13 mouse cellular contexts compared by ENCODE assay signal in the genomic region with DNA sequence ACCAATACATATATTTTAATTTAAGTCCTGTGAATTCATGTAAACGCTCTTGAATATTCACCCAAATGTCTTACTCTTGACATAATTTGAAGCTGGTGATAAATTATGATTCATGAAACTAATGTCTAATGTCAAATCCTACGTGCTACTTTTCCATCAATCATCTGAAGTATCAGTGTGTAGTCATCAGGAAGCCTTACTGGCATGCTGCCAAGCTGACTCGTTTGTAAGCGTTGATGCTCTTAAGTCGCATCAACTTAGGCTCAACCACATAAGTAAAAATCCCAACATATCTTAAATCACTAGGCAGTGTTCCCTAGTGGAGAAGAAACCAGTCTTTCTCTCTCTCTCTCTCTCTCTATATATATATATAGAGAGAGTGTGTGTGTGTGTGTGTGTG. TPM values are rescaled to one million over a fixed set of nuclear protein-coding genes. Genes with fewer than 3 reads are reported as not detected.
A peak's percentile ranks its signal among the peaks of the same experiment; 100 is the strongest.
DNase-seq lines count a peak whose midpoint lies in the region.
"Had no signal": no experiment of that assay in that cellular context is flagged by ENCODE, and none has a peak within 500 bp of the region (broad histone marks: within the 10 kb centered on the region; RNA-seq: fewer than 3 reads in every experiment).

No protein-coding gene starts in this region.

- intact Hi-C loops in heart, postnatal 14 days (cut with DNase I), result no loop called here

- peak; percentile 24 to 36 for DNase-seq in cerebellum, postnatal 10 days
- no peak for DNase-seq in cerebellum, adult 9-11 months
- peak; percentile 3 to 8 for DNase-seq in kidney, postnatal 4 days
- no peak for DNase-seq in kidney, postnatal 14 days
- peak; percentile 20 for DNase-seq in 3134 (ENCODE audit: extremely low read depth, insufficient read length, low spot score)
- DNase-seq in NIH3T3 (ENCODE audit: low read depth), result peak; percentile 87
- DNase-seq in layer of hippocampus, adult 11-12 months (ENCODE audit: low spot score), result no peak
- no peak for DNase-seq in heart, postnatal 14 days
- DNase-seq: cerebellum, adult 11-12 months; gastrocnemius, postnatal 36 days; heart, postnatal 10 days; layer of hippocampus, adult 9-11 months; thymus, postnatal 25 days had no signal

RNA-seq across cellular contexts. Expression of a gene that starts 58.2 kb away (rescaled TPM):
- under 1 TPM; 0.07 to 0.14 TPM for total RNA-seq in heart, postnatal 14 days (2021)
- total RNA-seq: gastrocnemius, postnatal 36 days had no signal

Comparison
In these comparisons a context has a peak if more than half of its experiments do, and no peak if none do; other contexts are left out.
1. DNase-seq: peak in cerebellum, postnatal 10 days (2 of 2), kidney, postnatal 4 days (2 of 2), 3134 (single experiment) and NIH3T3 (single experiment); none in cerebellum, adult 9-11 months (single experiment), kidney, postnatal 14 days (single experiment), layer of hippocampus, adult 11-12 months (single experiment) and heart, postnatal 14 days (0 of 2).